Mouse (Mus musculus) liver, embryonic 11.5 days (tissue): ENCODE data around the gene Ltbp4. TPM values are rescaled to one million over a fixed set of nuclear protein-coding genes. Genes with fewer than 3 reads are reported as not detected.

Source experiments
- ATAC-seq: fragments of 200-750 bp; cut with Nextera tagmentation; replicated peaks from 2 replicates; pipeline ENCODE4 v1.8.0; 2017; ENCODE audit warnings: moderate number of reproducible peaks, mild to moderate bottlenecking, moderate TSS enrichment, moderate library complexity; ENCODE audit not compliant: low FRiP score
- DNase-seq: peaks from one replicate; pipeline ENCODE4 v3.0.0-alpha.2; 2017; ENCODE audit warnings: low spot score
- H3K27ac ChIP-seq: fragments of 300-500 bp; sonication (generic); 2 replicates; pipeline ENCODE4 v1.5.1; 2014; ENCODE audit warnings: mild to moderate bottlenecking, low read depth, low read length, control low read depth
- H3K27me3 ChIP-seq: fragments of 300-500 bp; sonication (generic); replicated peaks from 2 replicates; pipeline ENCODE4 v1.6.1; 2014; ENCODE audit warnings: low read length, mixed read lengths; ENCODE audit not compliant: control insufficient read depth, insufficient read depth
- H3K36me3 ChIP-seq: fragments of 300-500 bp; sonication (generic); 2 replicates; pipeline ENCODE4 v1.6.1; 2014; ENCODE audit warnings: mild to moderate bottlenecking, low read length, moderate library complexity, mixed read lengths; ENCODE audit not compliant: control insufficient read depth, insufficient read depth
- H3K4me1 ChIP-seq: fragments of 300-500 bp; sonication (generic); replicated peaks from 2 replicates; pipeline ENCODE4 v1.6.1; 2014; ENCODE audit warnings: low read length, mixed read lengths; ENCODE audit not compliant: control insufficient read depth, insufficient read depth
- H3K4me2 ChIP-seq: fragments of 300-500 bp; sonication (generic); 2 replicates; pipeline ENCODE4 v1.6.1; 2014; ENCODE audit warnings: mild to moderate bottlenecking, control low read depth, moderate library complexity
- H3K4me3 ChIP-seq: fragments of 300-500 bp; sonication (generic); 2 replicates; pipeline ENCODE4 v1.5.1; 2014; ENCODE audit warnings: low read depth, low read length, control low read depth
- H3K9ac ChIP-seq: fragments of 300-500 bp; sonication (generic); 2 replicates; pipeline ENCODE4 v1.6.1; 2014; ENCODE audit warnings: low read depth, low read length, control low read depth
- H3K9me3 ChIP-seq: fragments of 300-500 bp; sonication (generic); 2 replicates; pipeline ENCODE4 v1.6.1; 2016; ENCODE audit warnings: low read length, inconsistent platforms, mixed read lengths; ENCODE audit not compliant: control insufficient read depth
- WGBS: fragments of 180-500 bp; shearing (Covaris S2); extraction: QIAGEN DNeasy Blood & Tissue Kit; methylation state at CpG from one replicate; pipeline ENCODE4 v1.1.7; 2014; 5-methylcytosine and 5-hydroxymethylcytosine counted together
- polyA plus RNA-seq: library from polyadenylated mRNA; unstranded; fragments of >200 nt; fragmentation: Nextera tagmentation; extraction: Ambion mirVana; gene quantifications from 2 replicates; pipeline ENCODE4 v1.2.1, GENCODE M21; 2014

Ltbp4 gene
- polyA plus RNA-seq, 1 experiment from 2014 or later: 10.2 TPM

DNA sequence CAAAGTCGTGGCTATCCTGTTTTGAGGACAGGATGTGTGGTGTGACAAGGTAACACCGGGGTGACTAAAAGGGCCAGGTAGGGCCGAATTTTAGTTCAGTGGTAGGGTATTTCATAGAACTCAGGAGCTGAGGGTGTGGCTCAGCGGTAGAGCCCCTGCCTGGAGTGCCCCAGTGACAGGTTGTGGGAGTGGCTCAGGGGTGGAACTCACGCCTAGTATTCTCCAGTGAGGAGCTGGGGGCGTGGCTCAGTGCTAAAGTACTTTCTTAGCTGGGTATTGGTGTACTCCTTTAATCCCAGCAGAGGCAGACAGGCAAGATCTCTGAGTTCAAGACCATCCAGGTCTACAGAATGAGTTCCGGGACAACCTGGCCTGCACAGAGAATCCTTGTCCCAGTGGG is 61.5 kb downstream of the Ltbp4 start:
- DNase-seq (no peak), ATAC-seq (peak; percentile 78)
- H3K36me3 ChIP-seq: no peaks in the 10 kb centered on the region
- H3K27me3 ChIP-seq: no peaks in the 10 kb centered on the region
- H3K9ac ChIP-seq: no peak overlapping the region
- H3K4me3 ChIP-seq: no peak overlapping the region
- WGBS: 45% methylated on average over 7 of the region's 7 CpGs
- H3K4me1 ChIP-seq: 0 out of 2 replicates have a peak, but pooled peaks cover 2% of the 10 kb centered on the region
- H3K4me2 ChIP-seq: no peak overlapping the region
- no peak overlapping the region for H3K27ac ChIP-seq
- no peaks in the 10 kb centered on the region for H3K9me3 ChIP-seq

GRCm38 (mm10) chr7:27274916-27275315 is 62.6 kb downstream of the Ltbp4 start:
- H3K4me1 ChIP-seq: 0 out of 2 replicates have a peak, but pooled peaks cover 2% of the 10 kb centered on the region
- WGBS: 90% methylated on average over 4 of the region's 4 CpGs
- no peaks in the 10 kb centered on the region for H3K27me3 ChIP-seq
- no peak overlapping the region for H3K4me3 ChIP-seq
- ATAC-seq (no peak), DNase-seq (no peak)
- H3K4me2 ChIP-seq: no peak overlapping the region
- no peak overlapping the region for H3K27ac ChIP-seq
- no peaks in the 10 kb centered on the region for H3K9me3 ChIP-seq
- no peaks in the 10 kb centered on the region for H3K36me3 ChIP-seq
- no peak overlapping the region for H3K9ac ChIP-seq

- Histone ChIP-seq H3K4me1 (0 out of 2 replicates have a peak, but pooled peaks cover 2% of the 10 kb centered on the region), H3K9ac (peak overlapping the region; percentile 61), H3K27me3 (no peaks in the 10 kb centered on the region), H3K4me2 (peak overlapping the region; percentile 61), H3K4me3 (peak overlapping the region; percentile 41), H3K9me3 (no peaks in the 10 kb centered on the region), H3K36me3 (no peaks in the 10 kb centered on the region), H3K27ac (0 out of 2 replicates have a peak overlapping the region, but pooled peaks have one; percentile 8)
- ATAC-seq (peak; percentile 75), DNase-seq (peak; percentile 80)
- WGBS: 34% methylated on average over 32 of the region's 32 CpGs
Measured at GRCm38 (mm10) chr7:27273739-27274351, 63.6 kb downstream of the Ltbp4 start.

DNA sequence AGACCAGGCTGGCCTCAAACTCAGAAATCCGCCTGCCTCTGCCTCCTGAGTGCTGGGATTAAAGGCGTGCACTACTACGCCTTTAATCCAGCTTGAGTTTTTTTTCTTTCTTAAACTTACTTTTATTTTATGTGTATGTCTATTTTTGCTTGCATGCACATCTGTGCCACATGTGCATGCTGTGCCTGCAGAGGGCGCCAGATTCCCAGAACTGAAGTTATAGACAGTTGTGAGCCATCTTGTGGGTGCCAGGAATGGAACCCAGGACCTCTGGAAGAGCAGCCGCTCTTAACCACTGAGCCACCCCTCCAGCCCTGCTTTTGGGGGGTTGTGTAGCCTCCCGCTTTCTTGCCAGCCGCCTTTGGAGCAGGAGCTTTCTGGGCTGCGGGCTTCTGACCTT is 66.1 kb downstream of the Ltbp4 start:
- Histone ChIP-seq H3K9ac (no peak overlapping the region), H3K4me2 (no peak overlapping the region), H3K36me3 (no peaks in the 10 kb centered on the region), H3K4me1 (0 out of 2 replicates have a peak, but pooled peaks cover 2% of the 10 kb centered on the region), H3K27me3 (no peaks in the 10 kb centered on the region), H3K27ac (no peak overlapping the region), H3K4me3 (no peak overlapping the region), H3K9me3 (no peaks in the 10 kb centered on the region)
- WGBS: 80% methylated on average over 8 of the region's 8 CpGs
- DNase-seq (no peak), ATAC-seq (no peak)

DNA sequence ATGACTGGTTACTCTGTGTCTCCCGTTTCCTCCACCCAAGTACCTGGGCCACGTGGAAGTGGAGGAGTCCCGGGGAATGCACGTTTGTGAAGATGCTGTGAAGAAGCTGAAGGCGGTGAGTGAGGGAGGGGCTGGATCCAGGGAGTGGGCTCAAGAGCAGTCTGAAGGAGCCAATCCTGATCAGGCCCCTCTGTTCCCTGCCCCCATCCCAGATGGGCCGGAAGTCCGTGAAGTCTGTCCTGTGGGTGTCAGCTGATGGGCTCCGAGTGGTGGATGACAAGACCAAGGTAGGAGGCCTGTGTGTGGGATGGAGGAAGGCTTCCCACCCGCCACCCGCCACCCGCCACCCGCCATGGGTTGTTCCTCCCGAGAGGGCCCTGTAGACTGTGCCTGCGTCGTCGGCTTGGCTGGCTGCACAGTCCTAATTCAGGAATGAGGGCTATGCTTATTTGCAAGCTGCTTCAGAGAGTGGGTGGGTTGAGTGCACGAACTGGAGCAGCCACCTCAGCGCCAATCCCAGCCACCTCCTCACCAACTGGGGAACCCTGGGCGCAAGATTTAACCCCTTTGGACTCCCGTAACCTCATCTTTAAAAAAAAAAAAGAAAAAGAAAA is 70.9 kb downstream of the Ltbp4 start:
- ATAC-seq (no peak), DNase-seq (no peak)
- H3K4me1 ChIP-seq: no peaks in the 10 kb centered on the region
- H3K9ac ChIP-seq: no peak overlapping the region
- H3K4me3 ChIP-seq: no peak overlapping the region
- H3K27me3 ChIP-seq: no peaks in the 10 kb centered on the region
- H3K27ac ChIP-seq: no peak overlapping the region
- WGBS: 70% methylated on average over 20 of the region's 20 CpGs
- H3K4me2 ChIP-seq: no peak overlapping the region
- H3K36me3 ChIP-seq: no peaks in the 10 kb centered on the region
- H3K9me3 ChIP-seq: no peaks in the 10 kb centered on the region

DNA sequence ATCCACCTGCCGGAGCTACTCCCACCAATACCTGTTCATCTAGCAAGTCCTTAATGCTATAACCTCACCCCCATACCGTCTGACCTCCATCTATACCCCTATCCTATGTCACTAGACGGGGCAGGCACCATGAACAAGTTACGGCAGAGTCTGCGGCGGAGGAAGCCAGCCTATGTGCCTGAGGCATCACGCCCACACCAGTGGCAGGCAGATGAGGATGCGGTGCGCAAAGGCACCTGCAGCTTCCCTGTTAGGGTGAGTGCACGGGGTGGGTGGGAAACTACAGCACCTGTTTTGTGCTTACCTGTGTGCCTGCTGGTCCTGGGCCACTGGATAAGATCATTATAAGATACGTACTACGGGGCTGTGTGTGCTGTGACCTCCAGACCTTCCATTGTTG is 72.7 kb downstream of the Ltbp4 start:
- no peak for DNase-seq
- Histone ChIP-seq H3K4me3 (no peak overlapping the region), H3K9ac (no peak overlapping the region), H3K27ac (no peak overlapping the region), H3K4me2 (no peak overlapping the region), H3K9me3 (no peaks in the 10 kb centered on the region), H3K4me1 (no peaks in the 10 kb centered on the region), H3K27me3 (no peaks in the 10 kb centered on the region), H3K36me3 (no peaks in the 10 kb centered on the region)
- 88% methylated on average over 12 of the region's 12 CpGs for WGBS
- no peak for ATAC-seq

GRCm38 (mm10) chr7:27261888-27262287 is 75.6 kb downstream of the Ltbp4 start:
- Histone ChIP-seq H3K36me3 (no peaks in the 10 kb centered on the region; the same call in 1 of the 2 replicates), H3K27ac (no peak overlapping the region), H3K9me3 (no peaks in the 10 kb centered on the region), H3K27me3 (no peaks in the 10 kb centered on the region), H3K4me2 (no peak overlapping the region), H3K4me1 (peaks cover 19% of the 10 kb centered on the region), H3K9ac (no peak overlapping the region), H3K4me3 (no peak overlapping the region)
- ATAC-seq (no peak), DNase-seq (no peak)
- WGBS: 88% methylated on average over 6 of the region's 6 CpGs

GRCm38 (mm10) chr7:27260856-27261255 is 76.6 kb downstream of the Ltbp4 start:
- Histone ChIP-seq H3K27ac (no peak overlapping the region), H3K27me3 (no peaks in the 10 kb centered on the region), H3K9me3 (no peaks in the 10 kb centered on the region), H3K4me2 (no peak overlapping the region), H3K4me3 (no peak overlapping the region), H3K9ac (no peak overlapping the region), H3K4me1 (peaks cover 20% of the 10 kb centered on the region), H3K36me3 (no peaks in the 10 kb centered on the region; the same call in 1 of the 2 replicates)
- 80% methylated on average over 7 of the region's 7 CpGs for WGBS
- ATAC-seq (no peak), DNase-seq (no peak)

- Histone ChIP-seq H3K4me1 (peaks cover 20% of the 10 kb centered on the region), H3K9ac (no peak overlapping the region; the same call in 1 of the 2 replicates), H3K4me3 (peak overlapping the region; percentile 81), H3K27ac (no peak overlapping the region), H3K36me3 (no peaks in the 10 kb centered on the region; the same call in 1 of the 2 replicates), H3K27me3 (no peaks in the 10 kb centered on the region), H3K4me2 (peak overlapping the region; percentile 98), H3K9me3 (no peaks in the 10 kb centered on the region)
- ATAC-seq: no peak
- 45% methylated on average over 5 of the region's 5 CpGs for WGBS
- no peak for DNase-seq
Measured at GRCm38 (mm10) chr7:27259771-27260170, 77.7 kb downstream of the Ltbp4 start.
